Mouse (Mus musculus): Measurements from ENCODE around the gene Gm13420.
"Not testable (repeated sequence)": the region's sequence is repeated elsewhere in the genome, so short reads cannot be mapped to it uniquely, and the experiment has no call there.

Gene Gm13420

GRCm38 (mm10) chr2:29751497-29751896 lies at the start of gene Gm13420:
TSS of gene Gm13420 (minus strand) at chr2:29751685.
- DNase-seq (ENCODE audit: low read depth in 2 of 2, low spot score in 2 of 2), result no peak

- no peak for DNase-seq (ENCODE audit: low read depth in 2 of 2, low spot score in 2 of 2)
Observed at GRCm38 (mm10) chr2:29792772-29793487, 41.4 kb upstream of the Gm13420 start.

GRCm38 (mm10) chr2:29787937-29788681 lies 36.6 kb upstream of the Gm13420 start, which contains the start of gene Trub2:
TSS of gene Trub2 (minus strand) at chr2:29788502.
- peak; percentile 56 to 72 for DNase-seq (ENCODE audit: low read depth in 2 of 2, low spot score in 2 of 2)

- DNase-seq (ENCODE audit: low read depth in 2 of 2, low spot score in 2 of 2), result peak; percentile 84 to 92
Observed at GRCm38 (mm10) chr2:29787104-29787917, 35.8 kb upstream of the Gm13420 start, which contains the start of gene Coq4. TSS of gene Coq4 (plus strand) at chr2:29787493.

- no peak for DNase-seq (ENCODE audit: low read depth in 2 of 2, low spot score in 2 of 2)
Observed at GRCm38 (mm10) chr2:29784290-29784689, 32.8 kb upstream of the Gm13420 start.

GRCm38 (mm10) chr2:29781256-29781655 lies 29.8 kb upstream of the Gm13420 start:
- DNase-seq (ENCODE audit: low read depth in 2 of 2, low spot score in 2 of 2), result not testable (repeated sequence)

- no peak for DNase-seq (ENCODE audit: low read depth in 2 of 2, low spot score in 2 of 2)
Observed at GRCm38 (mm10) chr2:29773323-29773722, 21.8 kb upstream of the Gm13420 start.

GRCm38 (mm10) chr2:29771611-29772461 lies 20.4 kb upstream of the Gm13420 start:
- DNase-seq (ENCODE audit: low read depth in 2 of 2, low spot score in 2 of 2), result no peak

- no peak for DNase-seq (ENCODE audit: low read depth in 2 of 2, low spot score in 2 of 2)
Observed at GRCm38 (mm10) chr2:29770162-29770561, 18.7 kb upstream of the Gm13420 start.

- no peak for DNase-seq (ENCODE audit: low read depth in 2 of 2, low spot score in 2 of 2)
Observed at GRCm38 (mm10) chr2:29768901-29769300, 17.4 kb upstream of the Gm13420 start.

GRCm38 (mm10) chr2:29767976-29768709 lies 16.7 kb upstream of the Gm13420 start:
- no peak for DNase-seq (ENCODE audit: low read depth in 2 of 2, low spot score in 2 of 2)

GRCm38 (mm10) chr2:29764831-29765230 lies 13.3 kb upstream of the Gm13420 start:
- peak; percentile 47 to 56 for DNase-seq (ENCODE audit: low read depth in 2 of 2, low spot score in 2 of 2)

- DNase-seq (ENCODE audit: low read depth in 2 of 2, low spot score in 2 of 2), result no peak
Observed at GRCm38 (mm10) chr2:29755693-29756092, 4.2 kb upstream of the Gm13420 start.

- no peak for DNase-seq (ENCODE audit: low read depth in 2 of 2, low spot score in 2 of 2)
Observed at GRCm38 (mm10) chr2:29752397-29752796, 912 bp upstream of the Gm13420 start.

GRCm38 (mm10) chr2:29748499-29748898 lies 3.0 kb downstream of the Gm13420 start:
- no peak for DNase-seq (ENCODE audit: low read depth in 2 of 2, low spot score in 2 of 2)

- no peak for DNase-seq (ENCODE audit: low read depth in 2 of 2, low spot score in 2 of 2)
Observed at GRCm38 (mm10) chr2:29747852-29748251, 3.6 kb downstream of the Gm13420 start.

GRCm38 (mm10) chr2:29747188-29747782 lies 4.2 kb downstream of the Gm13420 start:
- no peak for DNase-seq (ENCODE audit: low read depth in 2 of 2, low spot score in 2 of 2)

GRCm38 (mm10) chr2:29744256-29744655 lies 7.2 kb downstream of the Gm13420 start:
- no peak for DNase-seq (ENCODE audit: low read depth in 2 of 2, low spot score in 2 of 2)

GRCm38 (mm10) chr2:29741207-29741606 lies 10.3 kb downstream of the Gm13420 start:
- DNase-seq (ENCODE audit: low read depth in 2 of 2, low spot score in 2 of 2), result no peak

Data from CD8-positive naive resting alpha-beta T cell, adult 2 months (primary cell).